Mouse (Mus musculus): ENCODE data around the gene Smco2.

Gene Smco2

GRCm38 (mm10) chr6:146904707-146905106 lies 54.8 kb downstream of the Smco2 start:
- DNase-seq: no peak

DNA sequence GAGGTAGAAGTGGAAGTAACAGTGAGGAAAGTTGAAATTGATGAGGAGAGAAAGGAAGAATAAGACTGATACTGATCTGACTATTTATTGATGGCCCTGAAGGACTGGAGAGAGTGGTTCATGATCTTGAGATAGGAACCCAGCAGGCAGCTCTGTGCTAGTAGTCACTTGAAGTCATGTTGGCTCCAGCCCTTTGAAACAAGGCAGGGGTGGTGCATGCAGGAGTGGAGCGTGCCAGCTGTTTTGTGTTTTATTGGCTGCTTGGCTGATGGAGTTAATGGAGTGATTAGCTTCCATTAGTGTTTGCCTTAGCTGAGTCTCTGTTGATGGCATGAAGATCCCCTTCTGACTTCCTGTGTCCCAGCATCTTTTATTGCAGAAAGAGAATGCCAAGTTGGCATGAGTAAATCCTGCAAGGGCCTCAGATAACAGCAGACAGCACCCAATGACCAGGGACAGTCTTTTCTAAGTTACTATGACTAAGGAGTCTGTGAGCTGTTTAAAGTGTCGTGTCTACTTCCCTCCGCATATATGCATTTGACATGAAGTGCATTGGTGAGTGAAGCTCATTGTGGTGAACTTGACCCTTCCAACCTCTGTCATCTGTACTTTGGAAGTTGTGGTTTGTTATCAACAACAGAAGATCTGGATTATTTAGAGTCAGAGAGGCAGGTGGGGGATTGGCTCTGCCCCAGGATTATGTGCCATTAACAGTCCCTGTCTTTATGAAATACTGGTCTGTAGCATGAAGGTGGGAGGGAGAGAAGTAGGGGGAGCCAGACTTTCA lies 56.3 kb downstream of the Smco2 start:
- DNase-seq: no peak

DNA sequence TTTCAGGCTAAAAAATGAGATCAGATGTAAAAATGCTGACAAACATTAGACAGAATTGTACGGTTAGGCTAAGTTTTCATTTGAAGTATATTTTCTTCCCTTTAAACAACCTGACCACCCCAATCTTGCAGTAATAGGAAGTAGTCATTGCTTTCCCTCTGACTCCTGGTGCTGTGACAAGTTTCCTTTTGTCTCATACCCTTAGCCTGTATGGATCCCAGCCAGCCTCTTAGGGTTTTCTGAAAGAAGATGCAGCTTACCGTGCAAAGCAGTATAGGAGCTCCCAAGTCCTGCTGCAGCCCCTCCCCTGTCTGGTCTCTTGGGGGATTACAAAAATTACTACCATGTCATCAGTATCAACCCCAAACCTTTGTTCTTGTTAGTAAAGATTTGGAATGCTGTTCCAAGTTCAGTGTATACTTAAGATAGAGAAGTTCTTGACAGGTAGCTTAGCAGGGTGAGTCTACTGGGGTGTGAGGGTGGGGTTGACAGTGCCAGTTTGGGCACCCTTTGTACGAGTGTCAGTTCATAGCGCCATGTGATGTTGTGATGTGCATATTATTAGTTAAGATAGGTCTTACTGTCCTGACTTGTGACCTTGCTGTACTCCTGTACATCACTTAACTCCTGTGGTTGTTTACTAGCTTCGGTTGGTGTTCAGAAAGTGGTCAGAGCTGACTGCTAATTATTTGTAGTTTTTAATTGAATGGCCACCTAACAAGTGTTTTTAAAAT lies 57.3 kb downstream of the Smco2 start:
- DNase-seq: no peak

DNA sequence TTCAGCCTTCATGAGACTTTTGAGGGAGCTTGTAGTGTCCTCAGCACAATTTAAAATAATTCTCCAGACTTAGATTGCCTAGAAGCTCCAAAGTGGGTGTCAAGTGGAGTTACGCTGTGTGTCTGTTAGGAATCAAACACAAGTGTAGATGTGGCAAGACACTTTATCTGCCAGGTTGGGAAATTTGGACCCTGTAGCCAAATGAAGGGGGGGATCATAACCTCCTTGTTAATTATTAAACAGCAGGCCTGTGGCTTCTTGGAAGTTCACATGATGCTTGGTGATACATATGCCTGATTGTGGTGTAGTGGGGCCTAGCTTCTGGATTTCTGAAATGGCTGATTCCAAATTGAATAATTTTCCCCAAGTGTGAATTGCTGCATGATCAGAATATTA lies 57.9 kb downstream of the Smco2 start:
- DNase-seq: no peak

DNA sequence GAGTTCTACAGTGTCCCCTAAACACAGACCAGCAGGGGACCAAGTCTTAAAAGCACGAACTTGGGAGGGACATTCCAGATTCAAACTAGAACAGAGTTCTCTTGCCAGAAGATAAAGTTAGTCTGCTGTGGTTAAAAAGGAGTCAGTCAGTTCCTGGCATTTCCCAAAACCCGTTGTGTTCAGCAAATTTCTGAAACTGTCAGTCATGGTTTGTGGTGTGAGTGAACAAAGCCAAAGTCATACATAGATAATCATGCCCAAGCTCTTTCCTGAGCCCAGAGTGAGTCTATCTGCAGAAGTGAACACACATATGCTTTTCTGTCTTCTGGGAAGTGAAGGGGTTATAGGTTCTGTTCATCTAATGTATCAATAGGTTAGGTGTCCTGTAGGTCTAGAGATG lies 58.9 kb downstream of the Smco2 start:
- no peak for DNase-seq

GRCm38 (mm10) chr6:146909725-146910489 lies 60.0 kb downstream of the Smco2 start:
- no peak for DNase-seq

DNA sequence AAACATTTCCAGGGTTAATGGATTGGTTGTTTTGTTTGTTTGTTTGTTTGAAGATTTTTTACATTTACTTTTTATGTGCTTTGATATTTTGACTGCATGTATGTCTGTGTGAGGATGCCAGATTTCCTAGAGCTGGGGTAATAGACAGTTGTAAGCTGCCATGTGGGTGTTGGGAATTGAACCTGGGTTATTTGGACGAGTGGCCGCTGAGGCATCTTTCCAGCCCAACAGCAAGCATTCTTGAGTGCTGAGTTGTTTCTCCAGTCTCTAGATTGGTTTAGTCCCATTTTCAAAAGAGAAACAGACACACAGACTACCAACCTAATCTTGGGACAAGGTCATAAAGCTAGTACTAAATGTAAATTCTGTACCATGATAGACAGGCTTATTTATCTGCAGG lies 60.9 kb downstream of the Smco2 start:
- DNase-seq: no peak

GRCm38 (mm10) chr6:146912835-146913488 lies 63.1 kb downstream of the Smco2 start:
- no peak for DNase-seq

DNA sequence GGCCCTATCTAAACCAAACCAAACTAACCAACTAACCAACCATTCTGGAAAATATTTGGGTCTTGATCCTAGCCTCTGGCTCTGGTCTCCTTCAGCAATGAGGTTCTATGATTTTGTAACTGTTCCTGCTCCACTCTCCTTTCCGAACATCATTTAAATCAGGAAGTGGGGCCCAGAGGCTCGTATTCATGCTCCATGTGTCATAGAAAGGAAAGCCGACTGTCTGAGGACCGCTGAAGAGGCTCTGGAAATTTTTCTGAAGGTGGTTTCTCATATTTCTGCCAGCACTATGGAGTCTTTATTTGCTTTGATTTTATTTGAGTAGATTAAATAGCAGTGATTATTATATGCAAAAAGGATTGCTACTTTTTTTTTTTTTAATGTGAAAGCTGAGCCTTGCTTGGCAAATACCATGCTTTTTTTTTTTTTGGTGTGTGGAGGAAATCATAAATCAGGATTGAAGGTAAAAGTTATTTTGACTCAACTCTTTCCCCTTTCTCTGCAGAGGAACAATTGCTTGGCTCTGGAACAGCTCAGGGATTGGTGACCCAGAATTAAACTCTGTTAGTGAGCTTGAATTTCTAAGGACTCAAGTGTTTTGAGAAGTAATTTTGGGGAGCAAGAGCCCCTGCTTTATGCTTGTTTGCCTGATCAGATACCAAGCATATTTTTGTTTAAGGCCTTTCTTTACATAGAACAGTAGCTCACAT lies 63.7 kb downstream of the Smco2 start:
- DNase-seq: no peak

GRCm38 (mm10) chr6:146915808-146916207 lies 65.9 kb downstream of the Smco2 start:
- DNase-seq: no peak

GRCm38 (mm10) chr6:146917396-146917795 lies 67.5 kb downstream of the Smco2 start:
- DNase-seq: no peak

DNA sequence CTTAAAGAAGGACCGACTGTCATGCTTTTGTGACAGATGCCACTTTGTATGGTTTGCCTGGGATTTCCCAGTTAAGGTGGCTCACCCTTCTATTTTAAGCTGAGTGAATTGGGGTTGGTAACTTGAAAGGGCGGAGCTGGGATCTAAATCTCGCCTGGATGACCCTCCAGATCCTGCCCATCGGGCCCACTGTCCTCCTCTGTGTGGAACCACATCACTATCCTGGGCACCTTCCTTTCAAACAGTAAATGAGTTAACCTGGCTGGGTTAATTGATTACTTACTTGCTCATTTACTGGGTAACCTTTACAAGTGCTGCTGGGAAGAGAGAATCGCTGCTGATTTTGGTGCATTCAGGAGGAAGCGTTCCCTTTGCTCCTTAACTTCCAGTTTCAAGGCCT lies 68.4 kb downstream of the Smco2 start:
- DNase-seq: no peak

Measured in thymus, postnatal 14 days (tissue).